Mouse (Mus musculus) lung, postnatal 4 days (tissue): ENCODE data around the gene Hfe.
A peak's percentile ranks its signal among the peaks of the same experiment; 100 is the strongest.

Experiments
- DNase-seq, 2 experiments: peaks; one replicate each; pipeline ENCODE4 v3.0.0; 2021

Gene Hfe

GRCm38 (mm10) chr13:23708041-23708440 lies 2.6 kb downstream of the Hfe start:
- no peak for DNase-seq

- peak in 1 of 2 experiments; percentile 2 for DNase-seq
Observed at GRCm38 (mm10) chr13:23706771-23707170, 3.9 kb downstream of the Hfe start.

GRCm38 (mm10) chr13:23705751-23706356 lies 4.8 kb downstream of the Hfe start:
- DNase-seq, result peak in 1 of 2 experiments; percentile 16

- DNase-seq, result peak in 1 of 2 experiments; percentile 4
Observed at GRCm38 (mm10) chr13:23702801-23703200, 7.9 kb downstream of the Hfe start.

- DNase-seq, result no peak
Observed at GRCm38 (mm10) chr13:23702220-23702619, 8.4 kb downstream of the Hfe start.

DNA sequence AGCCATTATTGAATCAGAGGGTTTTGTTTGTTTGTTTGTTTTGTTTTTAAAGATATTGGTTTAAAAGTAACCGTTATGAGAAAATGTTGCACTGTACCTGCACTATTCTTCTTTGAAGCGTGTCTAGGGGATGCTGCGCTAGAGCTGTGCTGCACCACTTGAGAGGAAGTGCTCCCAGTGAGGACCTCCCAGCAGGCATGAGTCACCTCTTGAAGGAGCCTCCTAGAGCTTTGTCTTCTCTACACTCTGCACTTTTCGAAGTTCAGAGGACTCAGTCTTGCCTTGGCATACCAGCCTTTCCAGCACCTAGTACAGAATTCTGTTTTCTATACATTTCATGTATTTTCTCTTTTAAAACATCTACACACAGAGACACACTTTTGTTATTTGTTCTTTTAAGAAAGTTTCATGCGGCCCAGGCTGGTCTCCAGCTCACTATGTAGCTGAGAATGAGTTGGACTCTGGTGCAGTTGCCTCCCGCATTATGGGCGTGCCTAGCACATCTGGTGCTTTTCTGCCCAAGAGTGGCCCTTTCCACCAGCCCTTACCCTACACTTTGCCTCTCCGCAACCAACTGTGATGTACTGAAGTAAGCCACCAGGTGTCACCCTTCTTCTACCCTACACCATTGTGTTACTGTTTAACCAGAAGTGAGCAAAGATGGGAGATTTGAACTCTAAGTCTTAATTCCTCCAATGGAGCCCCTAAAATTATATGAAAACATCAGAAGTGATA lies 9.7 kb downstream of the Hfe start:
- DNase-seq, result peak; percentile 56 to 82

DNA sequence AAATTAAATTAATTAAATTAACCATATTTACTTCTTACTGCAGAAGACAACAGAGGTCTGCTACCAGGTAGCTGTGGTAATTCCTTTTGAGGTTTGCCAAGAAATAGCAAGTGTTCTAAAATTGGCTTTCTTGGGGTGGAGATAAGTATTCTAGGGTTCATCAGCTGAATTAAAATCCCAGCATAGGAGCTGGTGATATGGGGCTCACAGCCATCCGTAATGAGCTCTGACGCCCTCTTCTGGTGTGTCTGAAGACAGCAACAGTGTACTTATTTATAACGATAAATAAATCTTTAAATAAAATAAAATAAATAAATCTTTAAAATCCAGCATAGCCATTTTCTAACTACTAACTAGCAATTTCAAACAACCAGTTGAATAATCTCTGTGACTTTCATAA lies 10.9 kb downstream of the Hfe start:
- DNase-seq, result no peak

- peak in 1 of 2 experiments; percentile 2 for DNase-seq
Observed at GRCm38 (mm10) chr13:23698996-23699395, 11.7 kb downstream of the Hfe start.

- DNase-seq, result peak; percentile 96 to 100
Observed at GRCm38 (mm10) chr13:23698300-23698693, 12.4 kb downstream of the Hfe start, which contains the start of gene Hist1h4c. Hist1h4c (minus strand) TSS chr13:23698454.

- DNase-seq, result peak; percentile 68 to 82
Observed at GRCm38 (mm10) chr13:23697491-23698299, 13.0 kb downstream of the Hfe start.

DNA sequence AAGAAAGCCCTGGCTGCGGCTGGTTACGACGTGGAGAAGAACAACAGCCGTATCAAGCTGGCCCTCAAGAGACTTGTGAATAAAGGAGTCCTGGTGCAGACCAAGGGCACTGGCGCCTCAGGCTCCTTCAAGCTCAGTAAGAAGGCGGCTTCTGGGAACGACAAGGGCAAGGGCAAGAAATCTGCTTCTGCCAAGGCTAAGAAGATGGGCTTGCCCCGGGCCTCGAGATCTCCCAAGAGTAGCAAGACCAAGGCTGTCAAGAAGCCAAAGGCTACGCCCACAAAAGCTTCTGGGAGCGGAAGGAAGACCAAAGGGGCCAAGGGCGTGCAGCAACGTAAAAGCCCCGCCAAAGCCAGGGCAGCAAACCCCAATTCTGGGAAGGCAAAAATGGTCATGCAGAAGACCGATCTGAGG lies 14.6 kb downstream of the Hfe start:
- peak; percentile 37 to 40 for DNase-seq

DNA sequence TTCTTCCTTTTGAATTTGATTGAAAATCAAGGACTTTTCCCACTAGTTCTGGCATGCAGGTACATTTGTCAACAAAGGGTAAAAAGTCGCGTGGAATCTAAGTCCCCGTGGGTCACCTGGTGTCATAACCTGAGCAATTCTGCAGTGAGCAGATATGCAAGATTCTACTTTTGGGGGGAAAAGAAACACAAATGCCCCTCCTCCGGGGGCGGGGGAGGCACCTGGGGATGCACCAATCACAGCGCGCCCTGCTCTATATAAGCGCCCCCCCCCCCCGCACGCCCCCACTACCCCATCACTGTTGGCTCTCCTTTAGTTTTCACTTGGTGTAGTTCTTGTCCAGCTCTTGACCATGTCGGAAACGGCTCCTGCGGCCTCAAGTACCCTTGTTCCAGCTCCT lies 15.1 kb downstream of the Hfe start, which contains the start of gene Hist1h1t:
TSS of gene Hist1h1t (plus strand) at position 301 of the 400 bp plus-strand sequence.
- DNase-seq, result peak in 1 of 2 experiments; percentile 4

DNA sequence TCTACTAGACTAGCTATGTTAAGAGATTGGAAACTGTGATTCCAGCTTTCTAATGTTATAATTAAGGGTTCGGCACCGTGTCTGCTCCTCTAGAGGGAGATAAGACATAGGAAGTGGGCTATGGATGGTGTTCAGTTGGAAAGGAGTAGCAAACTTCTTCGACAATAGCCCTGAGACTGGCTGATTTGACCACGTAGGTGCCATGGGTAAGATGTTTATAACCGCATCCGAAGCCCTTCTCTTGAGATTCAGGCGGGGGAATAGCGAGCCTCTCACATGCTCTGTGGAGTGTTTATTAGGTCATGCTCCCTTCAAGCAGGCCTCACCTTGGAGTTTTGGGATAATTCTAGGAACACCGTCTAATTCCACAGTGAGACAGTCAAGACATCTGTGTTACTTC lies 15.7 kb downstream of the Hfe start:
- peak in 1 of 2 experiments; percentile 3 for DNase-seq

- peak in 1 of 2 experiments; percentile 3 for DNase-seq
Observed at GRCm38 (mm10) chr13:23693856-23694440, 16.7 kb downstream of the Hfe start.

- no peak for DNase-seq
Observed at GRCm38 (mm10) chr13:23689459-23689858, 21.2 kb downstream of the Hfe start.

GRCm38 (mm10) chr13:23688956-23689355 lies 21.7 kb downstream of the Hfe start:
- no peak for DNase-seq

GRCm38 (mm10) chr13:23687907-23688306 lies 22.7 kb downstream of the Hfe start:
- DNase-seq, result peak in 1 of 2 experiments; percentile 3

DNA sequence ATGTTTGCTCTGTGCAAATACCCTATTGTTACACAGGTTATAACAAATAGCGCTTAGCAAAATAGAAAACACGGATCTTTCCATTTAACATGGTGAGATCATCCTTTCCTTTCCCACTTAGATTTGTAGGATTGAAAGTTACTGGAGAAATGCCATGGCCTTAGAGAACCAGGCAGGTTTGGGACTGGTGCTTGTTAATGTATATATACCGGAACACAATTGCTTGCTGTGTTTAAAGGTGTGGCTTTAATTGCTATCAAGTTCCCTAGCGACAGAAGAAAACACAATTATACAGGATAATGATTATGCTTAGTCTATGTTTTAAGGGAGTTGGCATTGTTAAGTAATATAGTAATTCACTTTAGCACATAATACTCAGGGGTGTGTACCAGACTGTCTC lies 23.5 kb downstream of the Hfe start:
- peak in 1 of 2 experiments; percentile 2 for DNase-seq

DNA sequence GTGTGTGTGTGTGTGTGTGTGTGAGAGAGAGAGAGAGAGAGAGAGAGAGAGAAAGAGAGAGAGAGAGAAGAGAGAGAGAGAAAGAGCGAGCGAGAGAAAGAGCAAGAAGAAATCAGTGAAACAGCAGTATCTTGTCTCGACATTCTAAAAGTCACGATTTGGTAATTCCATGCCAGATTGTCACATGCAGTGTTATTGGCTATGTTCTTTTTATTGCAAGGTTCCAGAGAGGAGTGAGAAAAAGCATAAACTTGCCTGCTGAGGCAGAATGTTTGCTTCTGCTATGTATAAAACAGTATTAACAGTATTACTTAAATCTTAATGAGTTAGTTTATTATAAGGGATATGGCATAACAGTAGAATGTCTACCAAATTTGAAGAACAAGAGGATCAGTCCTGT lies 24.7 kb downstream of the Hfe start:
- no peak for DNase-seq

DNA sequence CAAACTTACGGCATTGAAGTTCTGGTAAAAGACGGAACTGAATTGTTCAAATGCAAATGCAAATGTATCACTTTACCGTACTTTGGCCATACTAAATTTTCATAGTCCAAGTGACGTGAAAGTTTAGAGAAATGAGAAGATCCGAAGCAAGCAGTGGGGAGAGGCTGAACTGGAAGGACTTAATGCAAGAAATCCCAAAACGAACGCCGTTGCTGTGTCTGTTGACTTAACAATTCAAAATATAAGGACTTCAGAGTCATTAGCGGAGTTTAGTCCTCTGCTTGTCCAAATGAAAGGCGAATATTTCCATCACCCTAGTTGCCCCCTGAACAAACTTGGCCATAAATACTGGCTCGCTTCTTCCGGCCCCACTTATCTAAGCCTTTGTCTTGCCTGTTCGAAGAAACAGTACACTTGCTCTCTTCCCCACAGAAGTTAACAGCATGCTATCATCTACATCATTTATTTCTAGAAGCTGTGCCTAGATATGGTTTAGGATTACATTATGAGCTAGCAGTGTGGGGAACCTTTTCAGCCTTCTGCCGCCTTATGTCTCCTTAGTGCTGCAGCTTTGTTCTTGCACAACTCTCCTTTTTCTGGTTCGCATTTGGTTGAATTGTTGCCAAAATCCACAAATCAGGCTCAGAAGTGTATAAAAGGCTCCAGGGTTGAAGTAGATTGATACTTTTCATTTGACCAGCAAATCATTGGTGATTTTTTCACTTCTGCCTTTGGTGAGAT lies 25.4 kb downstream of the Hfe start:
- peak in 1 of 2 experiments; percentile 26 for DNase-seq

GRCm38 (mm10) chr13:23684295-23684945 lies 26.2 kb downstream of the Hfe start:
- DNase-seq, result peak in 1 of 2 experiments; percentile 65
